27 mouse cellular contexts compared by ENCODE assay signal in genomic region chr4:141765008-141765407, GRCm38 (mm10). TPM values are rescaled to one million over a fixed set of nuclear protein-coding genes. Genes with fewer than 3 reads are reported as not detected.
"Had no signal": no experiment of that assay in that cellular context is flagged by ENCODE, and none has a peak within 500 bp of the region (broad histone marks: within the 10 kb centered on the region; RNA-seq: fewer than 3 reads in every experiment).

No protein-coding gene starts in this region.

- DNase-seq: gastrocnemius, postnatal 10 days; gastrocnemius, postnatal 25 days; heart, adult 18-20 months; heart, postnatal 10 days; heart, postnatal 4 days; kidney, adult 18-20 months; kidney, adult 8-10 months; kidney, postnatal 10 days; kidney, postnatal 25 days; kidney, postnatal 4 days had no signal

- H3K27me3 ChIP-seq: heart, embryonic 12.5 days; hindbrain, embryonic 12.5 days; intestine, embryonic 15.5 days; limb, embryonic 12.5 days had no signal

- H3K4me1 ChIP-seq: hindbrain, embryonic 10.5 days; limb, embryonic 10.5 days; limb, embryonic 12.5 days had no signal

- H3K4me2 ChIP-seq: heart, embryonic 12.5 days; hindbrain, embryonic 12.5 days; hindbrain, embryonic 14.5 days; intestine, embryonic 15.5 days; limb, embryonic 12.5 days had no signal

- ATAC-seq: hindbrain, embryonic 16.5 days; inflammation-experienced regulatory T-cells, adult 6 months; intestine, embryonic 15.5 days; intestine, postnatal 0 days had no signal

- H3K9ac ChIP-seq: heart, embryonic 12.5 days; hindbrain, embryonic 12.5 days; hindbrain, embryonic 14.5 days; intestine, embryonic 15.5 days; limb, embryonic 12.5 days had no signal

- H3K4me3 ChIP-seq: heart, embryonic 10.5 days; heart, embryonic 12.5 days; hindbrain, embryonic 10.5 days; hindbrain, embryonic 12.5 days; intestine, embryonic 15.5 days; layer of hippocampus, adult 2 months; left cerebral cortex, adult 2 months; limb, embryonic 10.5 days; limb, embryonic 12.5 days had no signal

- H3K27ac ChIP-seq: heart, embryonic 10.5 days; hindbrain, embryonic 10.5 days; hindbrain, embryonic 12.5 days; hindbrain, embryonic 14.5 days; intestine, embryonic 15.5 days; left cerebral cortex, adult 2 months; limb, embryonic 10.5 days; limb, embryonic 12.5 days had no signal

- H3K9me3 ChIP-seq: heart, embryonic 10.5 days; heart, embryonic 12.5 days; hindbrain, embryonic 10.5 days; hindbrain, embryonic 12.5 days; intestine, embryonic 15.5 days; limb, embryonic 10.5 days; limb, embryonic 12.5 days had no signal

RNA-seq across cellular contexts. Expression of gene Agmat, which starts 18.5 kb away (rescaled TPM):
- total RNA-seq: gastrocnemius, adult 18-20 months; granulocyte monocyte progenitor cell, adult 5-6 weeks; layer of hippocampus, adult 2 months; layer of hippocampus, postnatal 10 days; layer of hippocampus, postnatal 25 days had no signal
- polyA plus RNA-seq: hindbrain, embryonic 10.5 days; hindbrain, embryonic 12.5 days; inflammation-experienced regulatory T-cells, adult 6 months; limb, embryonic 10.5 days; limb, embryonic 12.5 days had no signal
